Mouse (Mus musculus): ENCODE results near the gene Enam.
A peak's percentile ranks its signal among the peaks of the same experiment; 100 is the strongest.
"Not testable (repeated sequence)": the region's sequence is repeated elsewhere in the genome, so short reads cannot be mapped to it uniquely, and the experiment has no call there.

Enam gene

DNA sequence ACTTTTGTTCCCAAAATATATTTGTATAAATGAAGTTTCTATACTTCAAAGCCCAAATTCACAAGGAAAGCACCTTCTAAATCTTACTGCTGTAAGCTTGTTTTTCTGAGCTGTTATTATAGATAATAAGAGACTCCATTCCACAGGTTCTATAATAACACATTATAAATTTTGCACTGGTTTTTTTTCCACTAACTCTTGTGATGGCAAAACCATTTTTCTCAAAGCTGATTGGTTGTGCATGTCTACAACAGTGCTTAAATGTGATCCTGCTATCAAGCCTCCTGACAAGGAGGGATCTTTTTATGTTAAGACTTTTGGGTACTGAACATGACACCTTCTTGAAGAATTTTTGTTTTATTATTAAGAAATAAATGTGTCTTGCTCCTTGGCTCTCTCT lies at the start of gene Enam:
Enam (plus strand) TSS at position 301 of the 400 bp plus-strand sequence.
- DNase-seq (ENCODE audit: low spot score): no peak

DNA sequence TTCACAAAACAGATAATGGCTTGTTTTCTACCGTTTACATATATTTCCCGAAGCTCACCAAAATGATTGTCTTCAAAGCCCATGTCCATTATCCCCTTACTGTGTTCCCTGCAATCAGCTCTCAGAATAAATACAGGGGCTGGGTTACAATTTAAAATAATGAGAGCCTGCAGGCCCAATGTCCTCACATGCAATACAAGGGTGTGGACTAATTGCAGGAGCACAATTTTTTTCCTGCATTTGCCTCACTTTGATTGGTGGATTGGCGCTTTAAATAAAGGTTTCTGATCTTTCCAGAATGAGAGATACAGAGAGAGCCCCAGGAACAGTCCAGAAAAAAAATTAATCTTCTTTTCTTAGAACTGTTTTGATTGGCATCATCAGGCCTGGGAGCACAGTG lies 32.1 kb upstream of the Enam start, which contains the start of gene Ambn:
Ambn (plus strand) TSS at position 301 of the 400 bp plus-strand sequence.
- no peak for DNase-seq (ENCODE audit: low spot score)

DNA sequence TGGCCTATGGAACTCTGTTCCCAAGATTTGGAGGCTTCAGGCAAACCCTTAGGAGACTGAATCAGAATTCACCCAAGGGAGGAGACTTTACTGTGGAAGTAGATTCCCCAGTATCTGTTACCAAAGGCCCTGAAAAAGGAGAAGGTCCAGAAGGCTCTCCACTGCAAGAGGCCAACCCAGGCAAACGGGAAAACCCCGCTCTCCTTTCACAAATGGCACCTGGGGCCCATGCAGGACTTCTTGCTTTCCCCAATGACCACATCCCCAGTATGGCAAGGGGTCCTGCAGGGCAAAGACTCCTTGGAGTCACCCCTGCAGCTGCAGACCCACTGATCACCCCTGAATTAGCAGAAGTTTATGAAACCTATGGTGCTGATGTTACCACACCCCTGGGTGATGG lies 20.3 kb upstream of the Enam start:
- DNase-seq (ENCODE audit: low spot score): no peak

DNA sequence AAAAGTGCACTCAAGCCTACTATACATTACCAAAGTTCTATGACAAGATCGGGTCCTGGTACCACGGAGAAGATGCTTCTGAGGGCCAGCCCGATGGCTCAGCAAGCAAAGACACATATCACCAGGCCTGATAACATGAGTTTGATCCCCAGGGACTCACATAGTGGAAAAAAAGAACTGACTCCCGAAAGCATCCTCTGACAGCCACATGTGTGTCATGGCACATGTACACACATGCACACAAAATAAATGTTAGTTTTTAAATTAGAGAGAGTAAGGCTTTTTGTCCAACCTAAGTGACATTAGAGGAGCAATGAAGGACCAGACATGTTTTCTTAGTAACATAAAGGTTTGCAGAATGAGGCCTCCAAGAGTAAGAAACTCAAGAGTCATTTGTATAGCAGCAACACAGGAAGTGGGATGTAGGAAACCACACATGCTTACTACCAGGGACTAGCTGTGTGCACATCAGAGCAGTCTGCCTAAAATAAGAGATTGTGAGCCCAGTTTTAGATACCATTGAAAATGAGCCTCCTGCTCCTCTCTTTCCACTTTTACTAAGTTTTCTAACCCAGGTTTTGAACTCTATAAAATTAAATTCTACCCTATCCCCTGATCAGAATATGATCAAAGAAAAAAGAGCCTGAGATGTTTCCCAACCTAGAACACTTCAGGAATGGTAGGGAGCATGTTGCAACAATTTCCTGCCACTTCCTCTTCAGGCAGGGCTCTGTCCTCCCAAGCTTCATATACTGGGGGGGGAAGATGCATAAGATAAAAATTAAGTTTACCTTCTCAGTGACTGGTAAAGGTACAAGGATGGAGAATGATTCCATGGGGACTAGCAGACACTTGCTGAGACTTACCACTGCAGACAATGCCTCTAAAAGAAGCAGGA lies 18.7 kb upstream of the Enam start:
- DNase-seq (ENCODE audit: low spot score): no peak

DNA sequence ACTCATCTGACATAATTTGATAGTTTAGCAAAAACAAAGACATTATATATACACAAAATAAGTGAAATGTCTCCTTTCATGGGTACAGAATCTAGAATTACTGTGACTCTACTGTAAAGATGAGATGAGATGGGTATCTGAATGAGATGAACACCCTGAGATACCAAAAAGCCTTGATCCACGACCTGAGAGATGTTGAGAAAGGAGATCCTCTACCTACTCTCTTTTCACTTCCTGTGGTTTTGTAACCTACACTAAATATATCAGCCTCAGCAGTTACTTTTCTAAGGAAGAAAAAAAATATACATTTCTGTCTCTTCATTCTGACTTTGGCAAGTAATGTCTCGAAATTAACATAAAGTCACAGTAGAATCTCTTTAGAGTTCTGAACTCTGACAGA lies 1.2 kb downstream of the Enam start:
- DNase-seq (ENCODE audit: low spot score): no peak

DNA sequence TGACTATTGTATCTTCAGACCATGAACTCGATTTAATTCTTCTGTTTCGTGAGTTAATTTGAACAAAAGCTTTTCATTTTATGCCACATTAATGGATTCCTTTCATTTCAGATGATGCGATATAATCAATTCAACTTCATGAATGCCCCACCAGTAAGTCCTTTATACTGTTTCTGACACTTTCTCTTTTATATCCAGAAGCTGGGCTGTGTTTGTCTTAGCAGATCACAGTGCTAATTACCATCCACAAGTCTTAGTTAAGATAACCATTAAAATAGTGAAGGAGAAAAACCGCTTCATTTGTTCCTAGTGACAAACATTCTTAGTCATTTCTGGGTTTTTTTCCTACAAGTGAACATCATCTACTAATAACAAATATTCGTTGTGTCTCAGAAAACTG lies 3.3 kb downstream of the Enam start:
- DNase-seq (ENCODE audit: low spot score): no peak

DNA sequence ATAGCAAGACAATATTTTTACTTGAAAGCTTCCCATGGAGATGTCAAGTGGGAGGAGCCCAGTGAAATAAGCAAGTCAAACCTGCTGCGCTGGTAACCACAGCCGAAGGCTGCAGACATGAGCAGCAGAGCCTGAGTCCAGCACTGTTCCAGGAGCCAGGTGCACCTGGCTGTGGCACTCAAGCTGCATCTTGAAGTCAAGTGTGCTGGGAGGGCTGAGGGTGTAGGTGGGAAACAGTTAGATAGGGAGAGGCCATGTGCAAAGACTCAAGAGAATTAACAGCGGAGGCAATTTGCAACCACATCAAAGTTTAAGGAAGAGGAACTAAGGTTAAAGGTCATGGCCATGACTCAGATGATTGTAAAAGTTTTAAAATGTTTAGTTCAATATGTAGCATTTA lies 12.0 kb downstream of the Enam start:
- no peak for DNase-seq (ENCODE audit: low spot score)

DNA sequence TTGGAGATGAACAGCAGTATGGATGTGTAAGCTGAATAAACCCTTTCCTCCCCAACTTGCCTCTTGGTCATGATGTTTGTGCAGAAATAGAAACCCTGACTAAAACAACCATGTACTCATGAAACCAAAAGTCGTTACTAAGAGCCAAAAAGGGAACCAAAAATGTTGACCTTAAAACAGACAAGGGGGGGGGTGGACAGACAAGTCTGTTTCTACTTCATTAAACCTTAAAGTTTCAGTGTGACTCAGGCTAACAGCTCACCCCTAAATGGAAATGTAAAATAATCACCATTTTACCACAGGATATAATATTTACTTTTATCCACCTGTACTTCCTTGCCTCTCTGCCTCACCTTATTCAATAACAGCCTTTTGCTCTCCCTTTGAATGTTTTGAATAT lies 20.8 kb downstream of the Enam start:
- DNase-seq (ENCODE audit: low spot score): no peak

DNA sequence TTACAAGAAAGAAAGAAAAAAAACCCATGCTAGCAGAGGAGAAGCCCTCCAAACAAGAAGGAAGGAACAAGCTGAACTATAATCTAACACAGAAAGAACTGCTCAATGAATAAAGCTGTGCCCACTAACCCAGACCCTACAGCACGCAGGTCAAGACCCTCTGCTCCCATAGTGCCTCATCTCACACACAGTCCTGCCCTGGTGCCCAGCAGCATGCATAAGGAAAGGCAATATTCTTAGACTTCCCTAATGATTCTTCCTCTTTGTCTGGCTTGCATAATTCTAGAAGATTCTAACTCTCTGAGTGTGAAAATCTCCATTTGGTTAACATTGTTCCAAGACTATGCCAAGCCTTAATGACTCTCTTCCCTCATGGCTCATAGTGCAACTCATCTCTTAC lies 21.2 kb downstream of the Enam start:
- DNase-seq (ENCODE audit: low spot score): no peak

DNA sequence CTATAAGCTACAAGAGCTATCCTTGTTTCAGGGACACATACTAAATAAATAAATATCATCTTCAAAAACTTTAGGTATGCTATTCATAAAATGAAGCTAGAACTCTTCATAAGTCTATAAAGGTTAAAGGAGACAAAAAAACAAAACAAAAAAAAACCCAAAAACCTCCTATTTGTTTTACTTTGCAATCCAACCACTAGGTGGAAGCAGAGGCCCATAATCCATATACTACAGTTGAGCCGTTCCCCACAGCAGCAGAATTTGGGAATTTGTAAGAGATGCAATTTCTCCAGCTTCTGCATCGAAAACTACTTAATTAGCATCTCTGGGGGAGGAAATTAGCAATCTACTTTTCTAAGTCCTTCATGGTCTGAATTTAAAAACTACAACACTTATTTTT lies 31.5 kb downstream of the Enam start:
- peak; percentile 73 for DNase-seq (ENCODE audit: low spot score)

DNA sequence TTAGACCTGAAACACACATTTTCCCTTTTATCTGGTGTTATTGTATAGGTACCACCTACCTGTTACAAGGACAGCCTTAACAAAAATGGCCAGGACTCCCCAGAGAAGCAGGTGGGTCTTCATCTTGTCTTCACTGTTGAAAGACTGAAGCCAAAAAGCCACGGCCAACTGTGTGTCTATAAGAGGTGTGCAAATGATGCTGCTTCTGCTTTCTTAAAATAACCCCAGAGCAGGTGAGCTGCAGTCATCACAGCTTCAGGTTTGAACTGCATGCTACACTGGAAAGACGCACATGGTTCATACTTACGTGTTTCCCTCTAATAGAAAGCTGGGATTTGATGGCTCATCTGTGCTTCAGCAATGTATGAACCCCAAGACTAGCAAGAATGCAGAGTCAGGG lies 39.9 kb downstream of the Enam start, which contains the start of gene Jchain:
Jchain (minus strand) TSS at position 235 of the 400 bp plus-strand sequence.
- no peak for DNase-seq (ENCODE audit: low spot score)

DNA sequence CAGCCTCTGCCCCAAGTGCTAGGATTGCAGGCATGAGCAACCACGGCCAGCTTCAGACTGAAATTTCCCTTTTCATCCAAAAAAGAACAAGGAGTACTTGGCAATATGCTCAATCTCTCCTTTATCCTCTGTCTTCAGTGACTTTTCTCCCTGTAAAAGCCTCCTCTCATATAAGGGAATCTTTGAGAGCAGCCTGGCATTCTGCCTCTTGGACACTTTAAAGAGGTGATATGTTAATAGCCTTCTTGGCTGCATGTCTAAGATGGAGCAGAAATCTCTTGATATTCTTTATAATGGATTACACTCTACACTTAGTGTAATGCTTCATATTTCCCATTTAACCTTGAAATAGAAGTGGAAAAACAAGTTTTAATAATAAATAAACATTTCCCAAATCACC lies 43.1 kb downstream of the Enam start:
- DNase-seq (ENCODE audit: low spot score): no peak

DNA sequence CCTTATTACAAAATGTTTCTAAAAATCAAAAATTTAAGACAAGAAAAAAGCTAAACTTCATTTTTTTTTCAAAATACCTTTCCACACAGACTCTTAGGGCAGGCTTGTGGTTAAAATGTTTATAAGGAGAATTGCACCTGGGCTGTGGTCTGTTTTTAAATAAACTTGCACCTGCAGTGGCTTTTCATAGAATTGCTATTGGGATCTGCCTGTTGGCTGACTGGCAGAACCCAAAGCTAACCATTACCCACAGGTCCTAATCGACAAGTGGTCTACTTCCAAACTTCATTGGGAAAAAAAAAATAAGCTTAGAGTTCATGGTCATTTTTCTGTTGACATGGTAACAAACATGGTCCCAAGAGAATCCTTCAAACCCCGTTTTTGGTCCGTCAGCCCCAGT lies 46.9 kb downstream of the Enam start:
- no peak for DNase-seq (ENCODE audit: low spot score)

DNA sequence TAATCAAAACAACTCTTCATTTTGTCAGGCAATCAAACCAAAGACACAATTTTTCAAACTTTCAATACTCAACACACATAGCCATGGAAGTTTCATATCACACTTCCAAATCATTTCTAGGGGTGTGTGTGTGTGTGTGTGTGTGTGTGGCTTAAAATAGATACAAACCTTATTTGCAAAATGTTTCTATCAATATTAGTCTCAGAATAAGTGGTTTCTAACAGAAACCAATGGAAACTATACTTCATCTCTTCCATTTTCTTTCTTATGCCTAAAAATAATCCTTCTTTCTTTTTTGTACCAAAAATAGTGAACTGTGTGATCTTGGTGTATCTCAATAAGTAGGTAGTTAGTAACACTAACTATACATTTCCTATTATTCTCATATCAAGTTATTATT lies 53.1 kb downstream of the Enam start:
- DNase-seq (ENCODE audit: low spot score): no peak

DNA sequence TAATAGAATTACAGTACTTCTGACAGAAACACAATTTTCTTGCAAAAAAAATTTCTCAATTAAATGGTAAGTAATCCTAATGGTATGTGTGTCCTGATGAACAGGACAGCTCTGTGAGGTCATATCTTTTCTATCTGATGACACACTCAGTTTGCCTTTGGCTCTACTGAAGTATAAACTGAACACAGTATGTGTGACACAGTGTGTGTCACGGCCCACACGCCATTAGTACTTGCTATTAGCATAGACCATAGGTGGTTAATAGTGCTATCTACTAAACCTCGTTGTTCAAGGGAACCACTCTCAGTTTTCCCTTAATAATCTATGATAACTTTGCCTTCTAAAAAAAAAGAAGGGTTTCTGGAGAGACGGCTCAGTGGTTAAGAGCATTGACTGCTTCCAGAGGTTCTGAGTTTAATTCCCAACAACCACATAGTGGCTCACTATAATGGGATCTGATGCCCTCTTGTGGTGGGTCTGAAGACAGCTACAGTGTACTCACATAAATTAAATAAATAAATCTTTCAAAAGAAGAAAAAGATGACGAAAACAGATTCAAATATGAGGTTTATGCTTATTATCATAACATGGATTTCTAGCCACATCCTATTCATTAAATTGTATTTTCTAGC lies 55.0 kb downstream of the Enam start:
- peak; percentile 68 for DNase-seq (ENCODE audit: low spot score)

DNA sequence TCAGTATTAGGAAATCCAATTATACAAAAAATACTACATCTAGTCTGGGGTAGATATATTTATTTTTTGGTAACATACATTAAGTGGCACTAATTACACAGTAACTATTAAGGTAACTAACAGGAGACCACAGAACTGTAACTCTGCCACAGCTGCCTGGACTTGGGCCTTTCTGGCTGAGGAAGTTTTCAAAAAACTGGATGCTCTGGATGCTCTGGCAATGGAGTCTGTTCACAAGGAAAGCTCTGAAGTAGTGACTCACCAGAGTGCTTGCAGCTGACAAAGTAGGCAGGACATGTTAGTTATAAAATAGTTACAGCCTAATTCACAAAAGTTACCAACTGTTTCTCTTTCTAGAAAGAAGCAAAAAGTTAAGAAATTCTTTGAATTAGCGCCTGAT lies 56.6 kb downstream of the Enam start:
- DNase-seq (ENCODE audit: low spot score): not testable (repeated sequence)

DNA sequence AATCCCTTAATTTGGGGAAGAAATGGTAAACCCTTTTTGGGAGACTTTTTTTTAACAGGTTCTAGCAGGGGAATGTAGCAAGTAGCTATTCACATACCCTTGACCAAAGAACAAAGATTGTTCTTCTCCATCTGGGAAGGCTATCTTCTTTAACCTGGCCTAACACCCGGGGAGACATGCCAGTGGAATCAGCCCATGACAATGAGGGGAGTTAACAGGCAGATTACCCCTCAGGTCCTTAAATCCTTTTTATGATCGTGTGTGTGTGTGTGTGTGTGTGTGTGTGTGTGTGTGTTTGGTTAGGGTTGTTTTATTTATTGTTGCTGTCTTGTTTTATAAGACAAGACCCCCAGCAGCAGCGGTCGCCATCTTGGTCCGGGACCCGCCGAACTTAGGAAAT lies 57.8 kb downstream of the Enam start:
- DNase-seq (ENCODE audit: low spot score): no peak

DNA sequence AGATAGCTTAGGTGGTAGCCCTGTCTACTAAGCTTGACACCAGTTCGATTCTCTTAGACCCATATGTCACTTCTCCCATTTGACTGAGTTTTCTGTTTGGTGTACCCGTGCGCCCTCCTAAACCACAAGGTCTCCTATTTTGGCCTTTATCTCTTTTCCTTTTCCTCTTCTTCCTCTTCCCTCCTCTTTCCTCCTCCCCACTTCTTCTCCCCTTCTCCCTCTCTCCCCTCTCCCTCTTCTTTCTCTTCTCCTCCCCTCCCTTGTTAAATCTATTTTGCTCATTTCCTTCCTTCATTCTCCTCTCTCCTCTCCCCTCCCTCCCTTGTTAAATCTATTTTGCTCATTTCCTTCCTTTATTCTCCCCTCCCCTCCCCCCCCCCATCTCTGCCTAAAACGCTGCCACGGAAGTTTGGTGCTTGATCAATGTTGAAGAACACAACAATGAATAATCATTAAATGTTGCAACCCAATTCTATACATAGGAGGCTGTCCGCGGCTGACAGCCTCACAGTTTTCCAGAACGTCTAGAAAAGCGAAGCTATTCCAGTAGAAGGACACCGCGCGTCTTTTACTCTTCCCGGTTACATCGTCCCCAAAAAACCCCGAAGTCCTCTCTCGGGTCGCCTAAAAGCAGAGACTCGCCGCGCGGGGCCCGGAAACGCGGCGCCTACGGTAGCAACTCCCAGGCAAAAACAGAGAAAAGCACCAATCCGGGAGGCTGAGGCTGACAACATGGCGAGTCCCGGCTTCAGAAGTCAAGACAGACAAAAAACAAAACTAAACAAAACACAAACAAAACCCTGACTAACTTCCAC lies 65.7 kb downstream of the Enam start:
- DNase-seq (ENCODE audit: low spot score): peak; percentile 44

DNA sequence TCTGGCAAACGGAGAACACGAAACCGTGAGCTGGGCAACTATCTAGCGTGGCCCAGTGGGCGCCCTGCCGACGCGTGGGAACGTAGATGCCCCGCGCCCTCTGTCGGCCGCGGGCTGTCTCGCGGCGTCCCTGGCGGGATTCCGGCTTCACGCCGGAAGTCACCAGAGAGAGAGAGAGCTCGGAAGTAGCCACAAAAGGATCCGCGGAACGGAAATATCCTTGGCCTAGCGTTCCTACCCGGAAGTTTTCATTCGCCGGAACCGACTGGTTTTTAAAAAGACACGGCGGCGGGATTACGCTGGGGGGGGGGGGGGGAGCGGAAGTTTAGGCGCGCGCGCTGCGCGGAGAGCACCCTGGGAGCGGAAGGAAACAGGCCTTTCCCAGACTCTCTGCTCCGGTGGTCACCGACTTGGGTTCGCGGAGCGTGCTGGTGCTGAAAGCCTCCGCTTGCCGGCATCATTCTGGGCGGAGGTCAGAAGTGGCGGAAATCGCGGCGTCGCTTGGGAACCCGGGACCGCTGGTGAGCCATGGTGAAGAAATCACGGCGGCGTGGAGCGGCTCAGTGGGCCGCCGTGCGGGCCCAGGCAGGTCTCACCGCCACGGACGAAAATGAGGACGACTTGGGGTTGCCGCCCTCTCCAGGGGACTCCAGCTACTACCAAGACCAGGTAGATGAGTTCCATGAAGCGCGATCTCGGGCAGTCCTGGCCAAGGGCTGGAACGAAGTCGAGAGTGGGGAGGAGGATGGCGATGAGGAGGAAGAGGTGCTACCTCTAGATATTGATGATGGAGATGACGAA lies 66.5 kb downstream of the Enam start, which contains the start of gene Utp3:
Utp3 (plus strand) TSS at position 377 of the 801 bp plus-strand sequence.
- peak; percentile 100 for DNase-seq (ENCODE audit: low spot score)

Measured in embryo, embryonic 10.5 days (tissue).